Mouse (Mus musculus): ENCODE data around the gene Arrb1.
"Not testable (repeated sequence)": the region's sequence is repeated elsewhere in the genome, so short reads cannot be mapped to it uniquely, and the experiment has no call there.

Gene Arrb1

DNA sequence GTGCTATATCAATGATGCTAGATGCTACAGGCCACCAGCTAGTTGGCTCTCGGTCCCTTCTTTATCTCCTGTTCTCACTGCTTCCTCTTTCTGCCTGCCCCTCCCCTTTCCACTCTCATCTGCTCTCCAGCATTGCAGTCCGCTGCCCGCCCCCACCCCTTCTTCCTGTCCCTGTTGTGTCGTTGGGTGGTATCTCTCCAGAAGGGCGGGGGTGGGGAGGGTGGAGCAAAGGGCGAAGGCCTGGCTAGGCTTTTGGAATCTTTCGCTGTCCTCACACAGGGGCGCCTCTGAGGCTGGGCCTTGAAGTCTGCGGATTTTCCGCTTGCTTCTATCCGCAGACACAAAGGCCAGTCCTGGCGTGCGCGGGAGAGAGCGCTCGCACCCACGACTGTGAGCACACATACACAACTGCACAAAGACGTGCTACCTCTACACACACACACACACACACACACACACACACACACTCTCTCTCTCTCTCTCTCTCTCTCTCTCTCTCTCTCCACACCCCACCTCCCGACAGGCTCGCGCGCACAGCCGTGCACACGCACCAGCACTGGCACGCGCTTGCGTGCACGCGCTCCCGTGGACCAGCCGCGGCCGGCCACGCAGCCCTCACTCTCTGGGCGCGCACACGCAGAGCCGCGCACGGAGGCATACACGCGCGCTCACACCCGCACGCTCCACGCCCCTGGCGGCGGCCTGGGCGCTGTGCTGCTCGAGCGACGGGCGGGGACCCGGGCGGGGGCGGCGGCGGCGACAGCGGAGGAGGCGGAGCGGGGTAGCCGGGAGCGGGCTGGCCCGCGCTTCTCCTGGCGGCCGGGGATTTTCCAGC lies at the start of gene Arrb1:
Gene Arrb1, plus strand, starts transcription at position 566 of the 835 bp plus-strand sequence.
- no peak for DNase-seq (ENCODE audit: low spot score)

DNA sequence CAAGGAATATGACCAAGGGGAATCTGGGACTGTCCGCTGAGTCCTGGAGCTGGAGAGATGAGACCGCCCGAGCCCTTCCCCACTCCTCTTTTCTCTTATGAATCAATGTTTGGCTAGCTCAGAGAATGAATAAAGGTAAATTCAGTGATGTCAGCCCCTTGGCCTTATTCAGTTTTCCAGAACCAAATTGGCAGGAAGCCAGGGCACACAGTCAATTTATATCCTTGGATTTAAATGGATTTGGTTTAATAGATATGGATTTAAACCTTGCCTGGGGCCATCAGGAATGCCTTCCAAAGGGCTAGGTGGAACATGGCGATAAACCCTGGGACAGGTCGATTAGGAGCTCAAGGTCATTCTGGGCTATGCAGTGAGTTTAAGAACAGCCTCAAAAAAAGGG lies 45.6 kb upstream of the Arrb1 start:
- no peak for DNase-seq (ENCODE audit: low spot score)

DNA sequence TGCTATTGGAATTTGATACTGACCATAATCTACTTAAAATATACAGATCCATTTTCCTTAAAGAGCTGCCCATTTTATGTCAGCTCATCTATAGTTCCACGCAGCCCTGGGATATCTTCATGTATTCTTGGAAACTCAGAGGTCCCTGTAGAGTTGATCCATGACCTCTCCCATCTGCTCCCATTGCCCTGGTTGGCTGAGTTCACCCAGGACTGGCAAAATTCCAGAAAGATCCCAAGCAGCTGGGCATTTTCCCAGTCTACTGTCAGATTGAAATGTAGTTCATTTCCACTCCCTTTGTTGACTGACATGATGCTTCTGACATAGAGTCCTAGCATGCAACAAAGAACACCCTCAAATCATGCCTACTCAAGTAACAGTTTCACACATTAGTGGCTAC lies 36.1 kb upstream of the Arrb1 start:
- DNase-seq (ENCODE audit: low spot score), result no peak

DNA sequence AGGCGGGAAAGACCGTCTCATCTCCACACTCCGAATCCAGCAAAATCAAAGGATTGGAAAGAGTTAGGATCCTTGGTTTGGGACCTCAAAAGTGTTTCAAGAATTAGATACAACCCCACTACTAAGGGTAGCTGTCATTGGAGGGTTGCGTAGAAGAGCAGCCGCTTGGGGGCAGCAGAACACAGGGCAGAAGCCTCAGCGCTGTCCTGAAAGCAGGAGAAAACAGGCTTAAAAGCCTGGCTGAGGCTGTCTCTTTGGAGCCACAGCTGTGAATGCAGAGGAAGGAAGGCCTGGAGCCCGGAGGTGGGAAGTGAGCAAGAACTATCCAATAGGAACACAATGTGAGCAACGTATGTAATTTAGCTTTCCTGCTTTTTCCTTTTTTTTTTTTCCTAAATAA lies 35.1 kb upstream of the Arrb1 start:
- peak; percentile 41 for DNase-seq (ENCODE audit: low spot score)

GRCm38 (mm10) chr7:99500655-99501054 lies 34.6 kb upstream of the Arrb1 start:
- no peak for DNase-seq (ENCODE audit: low spot score)

DNA sequence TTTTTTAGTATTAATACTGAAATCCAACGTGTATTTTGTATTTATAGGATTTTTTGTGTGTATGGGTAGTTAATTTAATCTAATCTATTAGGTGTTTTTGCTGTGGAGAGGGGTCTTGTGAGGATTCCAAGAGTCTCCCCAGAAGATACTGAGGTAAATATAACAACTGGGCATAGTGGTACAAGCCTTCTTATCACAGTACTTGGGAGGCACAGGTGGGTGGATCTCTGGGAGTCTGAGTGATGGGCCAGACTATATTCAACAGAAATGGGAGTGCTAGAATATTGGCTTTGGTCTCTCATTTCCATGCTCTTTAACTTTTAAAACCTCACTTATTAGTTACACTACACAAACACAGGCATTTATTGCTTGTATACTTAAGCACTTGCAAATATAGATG lies 34.1 kb upstream of the Arrb1 start:
- DNase-seq (ENCODE audit: low spot score), result no peak

DNA sequence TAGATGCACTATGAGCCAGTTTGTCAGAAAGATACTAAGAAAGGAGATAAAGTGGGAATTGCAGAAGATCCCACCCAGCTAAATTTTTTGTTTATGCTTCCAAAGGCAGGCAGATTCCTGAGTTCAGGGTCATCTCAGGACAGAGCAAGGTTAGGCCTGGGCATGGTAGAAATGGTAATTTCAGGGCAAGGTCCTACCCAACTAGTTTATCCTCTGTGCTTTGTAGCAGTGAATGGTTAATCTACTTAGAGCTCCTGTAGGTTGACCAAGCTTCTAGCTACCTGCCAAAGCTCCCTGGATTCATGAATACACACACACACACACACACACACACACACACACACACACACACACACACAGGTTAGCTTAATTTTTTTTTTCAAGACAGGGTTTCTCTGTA lies 30.7 kb upstream of the Arrb1 start:
- no peak for DNase-seq (ENCODE audit: low spot score)

DNA sequence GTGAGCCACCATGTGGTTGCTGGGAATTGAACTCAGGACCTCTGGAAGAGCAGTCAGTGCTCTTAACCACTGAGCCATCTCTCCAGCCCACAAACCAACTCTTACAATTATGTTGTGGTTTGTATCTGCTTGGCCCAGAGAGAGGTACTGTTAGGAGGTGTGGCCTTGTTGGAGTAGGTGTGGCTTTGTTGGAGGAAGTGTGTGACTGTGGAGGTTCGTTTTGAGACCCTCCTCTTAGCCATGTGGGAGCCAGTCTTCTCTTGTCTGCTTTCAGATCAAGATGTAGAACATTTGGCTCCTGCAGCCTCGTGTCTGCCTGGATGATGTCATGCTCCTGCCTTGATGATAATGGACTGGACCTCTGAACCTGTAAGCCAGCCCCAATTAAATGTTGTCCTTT lies 27.1 kb upstream of the Arrb1 start:
- not testable (repeated sequence) for DNase-seq (ENCODE audit: low spot score)

- DNase-seq (ENCODE audit: low spot score), result no peak
These were observed 25.2 kb upstream of the Arrb1 start for GRCm38 (mm10) chr7:99510087-99510501.

- no peak for DNase-seq (ENCODE audit: low spot score)
These were observed 19.0 kb upstream of the Arrb1 start for GRCm38 (mm10) chr7:99516092-99516813.

DNA sequence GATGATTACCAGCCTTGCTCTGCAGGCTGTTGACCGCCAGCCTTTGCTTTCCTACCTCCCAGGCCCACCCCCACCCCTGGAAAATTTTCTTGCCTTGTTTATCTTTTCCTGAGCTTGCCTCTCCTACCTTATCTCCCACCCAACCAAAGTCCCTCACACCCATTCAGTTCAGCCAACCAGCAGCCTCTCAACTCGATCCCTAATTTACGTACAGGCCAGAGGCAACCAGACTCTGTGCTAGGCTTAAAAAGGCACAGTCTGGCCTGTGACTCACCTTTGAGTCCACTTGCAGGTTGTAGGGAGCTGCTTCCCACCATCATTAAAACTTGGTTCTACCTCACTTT lies 18.5 kb upstream of the Arrb1 start:
- DNase-seq (ENCODE audit: low spot score), result no peak

DNA sequence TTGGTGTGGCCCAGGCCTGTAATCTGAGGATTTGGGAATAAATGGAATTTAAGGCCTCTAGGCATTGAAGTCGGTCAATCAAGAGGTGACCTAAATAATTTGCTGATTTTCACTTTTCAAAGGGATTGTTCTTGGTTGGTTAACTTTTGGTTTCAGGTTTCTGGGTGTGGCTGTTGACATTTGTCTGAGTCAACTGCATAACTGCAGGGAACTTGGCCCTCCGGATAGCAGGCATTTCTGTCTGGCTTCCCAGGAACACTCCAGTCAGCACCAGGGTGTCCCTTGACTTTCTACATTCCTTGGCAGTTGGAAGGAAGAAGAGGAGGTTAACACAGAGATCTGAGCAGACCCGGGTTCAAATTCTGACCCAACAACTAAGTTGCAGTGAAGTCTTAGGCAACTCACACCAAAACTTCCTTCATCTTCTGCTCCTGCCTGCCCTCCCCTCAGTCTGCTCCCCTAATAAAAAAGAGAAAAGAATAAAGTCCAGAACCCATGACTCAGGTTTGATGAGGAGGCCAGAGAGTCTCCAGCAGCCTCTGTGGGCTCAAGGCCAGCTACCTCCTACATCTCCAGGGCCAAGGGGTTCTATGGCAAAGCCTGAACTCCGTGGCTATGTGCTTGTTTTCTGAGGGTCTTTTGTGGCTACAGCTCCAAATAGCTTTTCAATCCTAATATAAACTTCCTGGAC lies 16.2 kb upstream of the Arrb1 start:
- DNase-seq (ENCODE audit: low spot score), result no peak

DNA sequence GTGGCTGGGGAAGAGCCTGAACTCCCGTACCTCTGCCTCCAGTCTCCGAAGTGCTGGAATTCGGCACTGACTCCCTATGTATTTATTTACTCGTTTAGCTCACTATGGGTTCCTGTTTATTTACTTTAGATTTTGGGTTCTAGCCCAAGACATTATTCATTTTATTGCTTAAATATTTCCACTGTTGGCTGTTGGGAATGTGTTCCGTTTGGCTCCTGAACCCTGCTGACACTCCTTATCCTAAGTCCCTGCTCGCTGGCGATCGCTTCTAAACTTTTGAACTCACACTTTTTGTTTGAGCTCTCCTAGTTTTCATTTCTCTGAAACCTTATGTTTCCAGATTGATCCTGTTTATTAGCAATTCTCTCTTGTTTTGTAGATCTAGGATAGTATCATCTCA lies 12.1 kb upstream of the Arrb1 start:
- DNase-seq (ENCODE audit: low spot score), result no peak

GRCm38 (mm10) chr7:99523837-99524236 lies 11.4 kb upstream of the Arrb1 start:
- DNase-seq (ENCODE audit: low spot score), result no peak

- no peak for DNase-seq (ENCODE audit: low spot score)
These were observed 6.7 kb upstream of the Arrb1 start for GRCm38 (mm10) chr7:99528547-99528946.

DNA sequence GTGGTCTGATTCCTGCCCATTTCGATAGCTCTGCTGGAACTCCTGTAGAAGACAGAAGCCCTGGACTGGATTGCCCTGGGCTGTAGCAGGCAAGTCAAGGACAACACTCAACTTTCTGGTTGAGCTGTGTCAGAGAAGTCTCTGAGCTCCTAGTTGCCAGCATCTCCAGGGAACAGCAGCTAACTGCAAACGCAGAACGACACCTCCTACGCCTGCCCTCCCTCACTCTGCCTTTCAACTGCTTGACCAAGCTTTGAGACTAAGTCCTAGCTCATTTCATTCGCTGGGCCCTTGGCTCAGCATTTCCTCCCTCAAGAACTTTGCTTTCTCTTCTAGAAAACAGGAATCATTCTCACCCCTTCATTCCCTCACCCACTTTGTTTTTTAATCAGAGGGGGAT lies 5.9 kb upstream of the Arrb1 start:
- no peak for DNase-seq (ENCODE audit: low spot score)

DNA sequence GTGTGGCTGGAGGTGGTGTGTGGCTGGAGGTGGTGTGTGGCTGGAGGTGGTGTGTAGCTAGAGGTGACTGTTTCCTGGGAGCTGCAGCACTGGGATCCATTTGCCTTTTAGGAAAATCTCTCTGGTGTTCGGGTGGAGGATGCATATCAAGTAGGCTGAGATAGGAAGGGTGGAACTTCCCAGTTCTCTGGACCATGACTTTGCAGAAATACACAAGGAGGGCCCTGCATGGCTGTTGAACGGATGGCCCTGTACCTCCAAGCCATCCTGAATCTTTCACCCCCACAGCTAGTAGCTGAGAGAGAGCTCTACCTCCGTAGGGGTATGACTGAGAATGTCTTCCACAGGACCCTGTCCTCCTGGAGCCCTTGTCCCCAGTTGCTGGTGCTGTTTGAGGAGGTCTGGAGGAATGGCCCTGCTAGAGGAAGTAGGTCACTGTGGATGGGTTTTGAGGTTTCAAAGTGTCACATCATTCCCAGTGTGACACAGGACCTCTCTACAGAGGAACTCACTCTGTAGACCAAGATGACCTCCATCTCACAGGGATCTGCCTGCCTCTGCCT lies 3.8 kb upstream of the Arrb1 start:
- no peak for DNase-seq (ENCODE audit: low spot score)

- no peak for DNase-seq (ENCODE audit: low spot score)
These were observed 2.7 kb upstream of the Arrb1 start for GRCm38 (mm10) chr7:99532526-99532925.

DNA sequence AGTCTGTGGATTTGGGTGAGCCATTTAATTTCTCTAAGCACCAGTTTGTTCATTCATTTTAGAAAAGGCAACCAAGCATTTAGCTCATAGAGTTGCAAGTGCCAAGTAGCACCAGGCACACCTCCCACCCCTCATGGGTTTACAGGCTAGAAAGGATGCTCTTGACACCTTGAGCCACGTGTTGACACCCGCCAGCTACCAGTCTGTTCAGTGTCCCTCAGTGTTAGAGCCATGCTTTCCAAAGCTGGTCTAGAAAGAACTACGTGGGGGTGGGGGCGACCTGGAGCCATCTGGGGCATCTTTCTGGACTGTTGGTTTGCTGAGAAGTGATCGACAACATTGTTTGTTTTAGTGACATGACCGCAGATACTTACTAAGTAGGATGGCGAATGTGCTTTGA lies 1.7 kb upstream of the Arrb1 start:
- DNase-seq (ENCODE audit: low spot score), result no peak

DNA sequence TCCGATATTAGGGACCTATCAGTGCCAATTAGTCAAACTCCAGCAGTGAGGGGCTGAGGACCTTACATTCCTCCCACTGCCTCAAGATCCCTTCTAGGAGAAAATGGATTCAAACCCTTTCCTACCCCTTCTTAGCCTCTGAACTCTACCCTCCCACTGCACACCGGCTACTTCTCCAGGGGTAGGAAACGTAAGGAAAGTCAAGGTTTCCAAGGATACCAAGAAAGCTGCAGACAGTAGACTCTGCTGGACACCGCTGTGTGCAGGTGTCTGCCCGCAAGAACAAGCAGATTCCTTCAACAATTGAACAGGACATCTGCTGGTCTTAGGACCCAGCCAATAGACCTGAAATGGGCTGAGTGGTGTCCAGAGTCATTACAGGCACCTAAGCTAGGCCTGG lies 765 bp upstream of the Arrb1 start:
- no peak for DNase-seq (ENCODE audit: low spot score)

- no peak for DNase-seq (ENCODE audit: low spot score)
These were observed 655 bp downstream of the Arrb1 start for GRCm38 (mm10) chr7:99535741-99536501.

GRCm38 (mm10) chr7:99537183-99537756 lies 2.0 kb downstream of the Arrb1 start:
- DNase-seq (ENCODE audit: low spot score), result no peak

All from urinary bladder, postnatal 10 days (tissue).